Mouse (Mus musculus) heart, postnatal 0 days (tissue): ENCODE measurements at regions not wholly inside any gene's neighbourhood (a gene's known extent, or its start where the extent isn't known, plus 50 kb on each side); places are given as distances from the start of the nearest gene placed in this dataset.

Experiments
- ATAC-seq: fragments of 200-750 bp; cut with Nextera tagmentation; 2 replicates; pipeline ENCODE4 v1.8.0; 2017; ENCODE audit warnings: low read depth, moderate number of reproducible peaks, moderate library complexity; ENCODE audit not compliant: insufficient read depth
- DNase-seq: peaks from one replicate; pipeline ENCODE4 v3.0.0-alpha.2; 2016; ENCODE audit warnings: low spot score
- H3K27ac ChIP-seq: fragments of 300-500 bp; sonication (generic); 2 replicates; pipeline ENCODE4 v1.5.1; 2014; ENCODE audit warnings: low read depth, mild to moderate bottlenecking
- H3K27me3 ChIP-seq: fragments of 300-500 bp; sonication (generic); 2 replicates; pipeline ENCODE4 v1.6.1; 2014; ENCODE audit warnings: low read length, mixed read lengths; ENCODE audit not compliant: control insufficient read depth, insufficient read depth
- H3K36me3 ChIP-seq: fragments of 300-500 bp; sonication (generic); replicated peaks from 2 replicates; pipeline ENCODE4 v1.6.1; 2014; ENCODE audit warnings: low read length, mixed read lengths; ENCODE audit not compliant: control insufficient read depth, insufficient read depth
- H3K4me1 ChIP-seq: fragments of 300-500 bp; sonication (generic); 2 replicates; pipeline ENCODE4 v1.6.1; 2014; ENCODE audit warnings: antibody characterized with exemption; ENCODE audit not compliant: control insufficient read depth, insufficient read depth
- H3K4me2 ChIP-seq: fragments of 300-500 bp; sonication (generic); 2 replicates; pipeline ENCODE4 v1.6.1; 2014; ENCODE audit warnings: low read depth, mild to moderate bottlenecking, low read length, moderate library complexity
- H3K4me3 ChIP-seq: fragments of 300-500 bp; sonication (generic); 2 replicates; pipeline ENCODE4 v1.5.1; 2014; ENCODE audit warnings: low read depth, low read length
- H3K9ac ChIP-seq: fragments of 300-500 bp; sonication (generic); replicated peaks from 2 replicates; pipeline ENCODE4 v1.6.1; 2014; ENCODE audit warnings: low read depth, low read length, mixed read lengths
- H3K9me3 ChIP-seq: fragments of 300-500 bp; sonication (generic); replicated peaks from 2 replicates; pipeline ENCODE4 v1.6.1; 2016; ENCODE audit warnings: low read length; ENCODE audit not compliant: control insufficient read depth
- CTCF ChIP-seq: IDR thresholded peaks from 2 replicates; pipeline ENCODE4 v1.5.1; 2016; ENCODE audit warnings: antibody characterized with exemption, control low read depth, low read depth
- EP300 ChIP-seq: IDR thresholded peaks from 2 replicates; pipeline ENCODE4 v1.6.1; 2016; ENCODE audit warnings: antibody characterized with exemption, low read depth
- WGBS: fragments of 180-500 bp; shearing (Covaris S2); extraction: QIAGEN DNeasy Blood & Tissue Kit; methylation state at CpG from one replicate; pipeline ENCODE4 v1.1.7; 2014; 5-methylcytosine and 5-hydroxymethylcytosine counted together

DNA sequence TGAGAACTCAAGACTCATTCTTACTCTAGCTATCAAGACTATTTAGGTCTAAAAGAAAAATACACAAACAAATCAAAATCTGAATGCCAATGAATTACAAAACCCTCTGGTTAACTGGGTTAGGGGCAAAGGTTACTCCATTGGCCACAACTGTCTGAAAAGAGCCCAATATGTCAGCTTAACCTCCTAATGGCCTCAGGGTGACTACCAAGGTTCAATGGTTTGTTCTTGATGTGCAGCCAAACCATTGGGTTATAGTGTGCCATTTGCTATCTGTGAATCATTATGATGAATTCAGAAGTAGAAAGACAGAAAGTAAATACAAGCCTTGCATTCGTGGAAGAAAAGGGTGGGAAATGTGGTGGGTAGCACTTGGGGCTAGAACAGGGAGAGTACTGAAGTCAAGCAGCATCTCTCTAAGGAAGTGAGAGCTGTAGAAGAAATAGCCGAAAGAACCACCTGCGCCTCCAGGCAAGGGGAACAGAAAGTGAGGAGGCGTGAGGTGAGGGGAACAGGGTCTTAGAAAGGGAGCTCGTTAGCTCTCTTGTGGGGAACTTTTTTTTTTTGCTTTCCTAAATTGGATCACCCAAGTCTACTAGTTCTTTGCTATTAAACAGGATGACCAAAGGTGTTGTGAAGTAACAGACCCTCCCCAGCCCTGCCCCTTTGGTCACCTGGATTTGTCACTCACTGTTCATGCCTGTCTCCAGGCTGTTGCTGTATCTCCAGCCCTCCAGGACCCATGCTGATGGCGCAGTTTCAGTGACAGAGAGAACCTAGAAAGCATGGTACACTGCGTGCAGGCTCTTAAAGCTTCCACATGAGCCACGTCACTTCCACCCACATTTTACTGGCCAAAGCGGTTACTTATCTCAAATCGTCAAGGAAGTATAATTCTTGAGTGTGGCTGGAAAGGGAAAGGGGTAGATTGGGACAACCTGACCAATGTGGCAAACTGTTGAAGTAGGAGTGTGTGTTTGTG lies 204.1 kb upstream of the Tet2 start:
- Histone ChIP-seq H3K4me1 (peaks cover 2% of the 10 kb centered on the region; the same call in 1 of the 2 replicates), H3K9ac (no peak overlapping the region), H3K4me2 (no peak overlapping the region), H3K27me3 (no peaks in the 10 kb centered on the region), H3K36me3 (no peaks in the 10 kb centered on the region), H3K4me3 (no peak overlapping the region), H3K9me3 (no peaks in the 10 kb centered on the region), H3K27ac (no peak overlapping the region)
- TF ChIP-seq CTCF (no peak), EP300 (no peak)
- WGBS: 84% methylated on average over 10 of the region's 10 CpGs
- DNase-seq (no peak), ATAC-seq (no peak)

DNA sequence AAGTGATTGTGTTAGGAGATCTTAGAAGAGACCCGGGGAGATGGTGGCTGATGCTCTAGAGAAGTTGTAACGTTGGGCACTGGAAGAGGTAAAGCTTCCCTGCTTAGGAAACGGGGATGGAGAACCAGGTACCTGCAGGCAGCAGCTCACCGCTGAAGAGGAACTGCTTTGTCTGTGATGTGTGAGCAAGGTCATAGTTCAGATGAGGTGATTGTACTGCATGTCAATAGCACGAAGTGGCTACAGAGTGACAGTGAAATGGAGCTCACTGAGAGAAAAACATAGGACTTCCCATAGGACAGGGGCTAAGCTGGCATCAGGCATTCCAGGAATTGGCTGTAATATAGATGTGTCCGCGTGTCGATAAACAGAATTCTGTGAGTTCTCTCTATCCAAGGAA lies 205.1 kb upstream of the Tet2 start:
- Histone ChIP-seq H3K4me3 (no peak overlapping the region), H3K27me3 (no peaks in the 10 kb centered on the region), H3K36me3 (no peaks in the 10 kb centered on the region), H3K4me1 (peaks cover 12% of the 10 kb centered on the region), H3K9me3 (no peaks in the 10 kb centered on the region), H3K9ac (no peak overlapping the region), H3K4me2 (no peak overlapping the region), H3K27ac (no peak overlapping the region)
- TF ChIP-seq CTCF (no peak), EP300 (no peak)
- 80% methylated on average over 8 of the region's 8 CpGs for WGBS
- no peak for DNase-seq
- ATAC-seq: no peak

DNA sequence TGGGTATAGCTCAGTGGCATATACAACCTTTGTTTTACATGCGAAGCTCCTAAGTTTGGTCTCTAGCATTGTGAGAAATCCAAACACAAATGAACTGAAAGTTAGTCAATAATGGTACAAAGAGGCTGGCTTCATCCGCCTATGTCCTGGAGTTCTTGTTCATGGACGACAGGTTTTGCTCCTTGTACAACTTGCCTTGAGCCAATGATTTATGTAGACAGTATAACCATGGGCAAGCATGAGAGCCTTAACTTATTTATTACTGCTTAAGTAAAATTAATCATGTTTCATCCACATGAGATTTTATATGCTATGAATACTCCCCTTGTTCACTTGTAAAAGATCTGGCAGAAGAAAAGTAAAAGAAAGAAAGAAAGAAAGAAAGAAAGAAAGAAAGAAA lies 205.7 kb upstream of the Tet2 start:
- no peaks in the 10 kb centered on the region for H3K27me3 ChIP-seq
- DNase-seq (no peak), ATAC-seq (no peak)
- no peak overlapping the region for H3K4me3 ChIP-seq
- no peaks in the 10 kb centered on the region for H3K9me3 ChIP-seq
- no peak for TF ChIP-seq CTCF
- no peak for TF ChIP-seq EP300
- WGBS: 87% methylated on average over 3 of the region's 3 CpGs
- H3K4me2 ChIP-seq: no peak overlapping the region
- no peak overlapping the region for H3K27ac ChIP-seq
- H3K4me1 ChIP-seq: peaks cover 13% of the 10 kb centered on the region
- H3K36me3 ChIP-seq: no peaks in the 10 kb centered on the region
- no peak overlapping the region for H3K9ac ChIP-seq

DNA sequence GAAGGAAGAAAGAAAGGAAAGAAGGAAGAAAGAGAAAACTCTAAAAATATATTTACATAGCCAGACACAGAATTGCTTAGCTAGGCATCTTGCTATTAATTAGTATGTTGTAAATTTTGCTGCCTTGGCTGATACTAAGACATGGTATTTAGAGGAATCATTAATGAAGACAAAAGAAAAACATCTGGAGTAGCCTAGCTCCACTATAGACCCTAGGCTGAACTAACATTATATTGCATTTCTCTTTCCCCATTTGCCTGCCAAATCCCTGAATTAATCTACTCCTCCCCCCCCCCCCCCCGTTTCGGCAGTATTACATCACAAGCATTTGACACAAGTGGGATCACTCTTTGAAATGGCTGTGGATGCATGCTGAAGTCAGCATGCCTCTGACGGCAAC lies 206.1 kb upstream of the Tet2 start:
- no peak for TF ChIP-seq EP300
- no peak for TF ChIP-seq CTCF
- WGBS: 26% methylated on average over 3 of the region's 3 CpGs
- Histone ChIP-seq H3K9ac (no peak overlapping the region), H3K27ac (no peak overlapping the region), H3K4me3 (no peak overlapping the region), H3K36me3 (no peaks in the 10 kb centered on the region), H3K27me3 (no peaks in the 10 kb centered on the region), H3K4me2 (no peak overlapping the region), H3K4me1 (peaks cover 13% of the 10 kb centered on the region), H3K9me3 (no peaks in the 10 kb centered on the region)
- ATAC-seq (no peak), DNase-seq (no peak)

DNA sequence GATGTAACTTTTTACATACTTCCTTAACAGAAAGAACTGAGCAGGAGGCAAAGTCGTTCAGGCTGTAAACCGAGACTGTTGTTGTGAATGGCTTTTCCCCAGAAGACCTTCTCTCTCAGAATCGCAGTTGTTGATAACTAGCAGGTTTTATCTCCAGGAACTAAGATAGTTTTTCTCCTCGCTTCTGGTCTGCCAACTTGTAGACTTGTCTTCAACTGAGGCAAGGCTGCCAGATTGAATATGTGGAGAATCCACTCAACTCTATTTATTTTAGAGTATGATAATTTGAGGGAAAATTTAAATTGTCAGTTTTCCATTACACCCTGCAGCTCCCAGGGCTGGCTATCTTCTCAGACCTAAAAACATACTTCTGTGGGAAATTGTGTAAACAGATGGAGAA lies 206.6 kb upstream of the Tet2 start:
- no peak for TF ChIP-seq CTCF
- TF ChIP-seq EP300: no peak

More for the DNA sequence above, 206.6 kb upstream of the Tet2 start:
- no peak for ATAC-seq
- 21% methylated on average over 4 of the region's 4 CpGs for WGBS
- peaks cover 13% of the 10 kb centered on the region for H3K4me1 ChIP-seq
- H3K4me2 ChIP-seq: no peak overlapping the region
- H3K27me3 ChIP-seq: no peaks in the 10 kb centered on the region
- no peaks in the 10 kb centered on the region for H3K9me3 ChIP-seq
- no peaks in the 10 kb centered on the region for H3K36me3 ChIP-seq
- DNase-seq: no peak
- no peak overlapping the region for H3K9ac ChIP-seq
- H3K27ac ChIP-seq: no peak overlapping the region
- no peak overlapping the region for H3K4me3 ChIP-seq
